Mouse (Mus musculus): ENCODE results near the gene Vmn1r85. TPM values are rescaled to one million over a fixed set of nuclear protein-coding genes. Genes with fewer than 3 reads are reported as not detected.
A peak's percentile ranks its signal among the peaks of the same experiment; 100 is the strongest.

Vmn1r85 gene
- total RNA-seq, 1 experiment: not detected

DNA sequence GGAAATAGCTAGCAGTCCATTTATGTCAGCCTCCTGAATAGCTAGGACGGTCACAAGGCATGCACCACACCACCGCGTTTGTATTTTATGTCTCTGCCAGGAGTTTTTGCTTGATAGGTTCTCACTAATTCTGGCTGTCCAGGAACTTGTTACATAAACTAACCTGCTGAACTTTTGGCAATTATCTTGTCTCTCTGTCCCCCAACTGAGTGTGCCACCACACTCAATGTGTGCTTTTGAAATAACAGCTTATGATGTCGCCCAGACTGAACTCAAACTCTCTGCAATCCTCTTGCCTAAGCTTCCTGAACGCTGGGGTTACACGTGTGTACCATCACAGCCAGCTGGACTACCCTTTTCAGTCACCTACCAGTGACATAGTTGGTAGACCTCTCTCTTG lies 52.5 kb downstream of the Vmn1r85 start:
- Histone ChIP-seq H3K36me3 (ENCODE audit: control insufficient read depth, insufficient read depth, low read length, poor library complexity, severe bottlenecking) (no peaks in the 10 kb centered on the region), H3K27ac (ENCODE audit: insufficient read depth, low read depth, low read length, poor library complexity, severe bottlenecking) (no peak overlapping the region), H3K9me3 (ENCODE audit: control insufficient read depth, insufficient read depth, low read depth, low read length) (no peaks in the 10 kb centered on the region), H3K4me1 (ENCODE audit: control insufficient read depth in 2 of 2, insufficient read depth in 2 of 2, low read length in 2 of 2, poor library complexity in 1 of 2) (peaks cover 2 to 8% of the 10 kb centered on the region in 2 experiments; a peak in 1 of 4 replicates), H3K4me3 (ENCODE audit: insufficient read depth in 1 of 2, low read depth in 1 of 2, low read length in 2 of 2, poor library complexity in 1 of 2, severe bottlenecking in 1 of 2) (no peak overlapping the region), H3K9ac (ENCODE audit: insufficient read depth, low read depth, low read length, poor library complexity, severe bottlenecking) (no peak overlapping the region)
- in situ Hi-C loops (cut with MboI; ENCODE audit: low sequenced_read_pairs in 2 of 2, unreplicated experiment in 2 of 2): loop anchor here in 1 of 2 experiments (10.0 kb wide), 1 partner anchor 118 kb away; the partner anchor contains the start of genes Rnf225 and Rps5
- DNase-seq (ENCODE audit: low read depth, low spot score): no peak
- TF ChIP-seq MAFK (IDR thresholded peaks at IDR 0.05; ENCODE audit: insufficient read depth, low read depth, low read length) (no peak), ZC3H11A (IDR thresholded peaks at IDR 0.05; ENCODE audit: borderline replicate concordance, low read depth, low read length) (no peak), CHD2 (IDR thresholded peaks at IDR 0.05; ENCODE audit: low read depth, low read length) (no peak)

DNA sequence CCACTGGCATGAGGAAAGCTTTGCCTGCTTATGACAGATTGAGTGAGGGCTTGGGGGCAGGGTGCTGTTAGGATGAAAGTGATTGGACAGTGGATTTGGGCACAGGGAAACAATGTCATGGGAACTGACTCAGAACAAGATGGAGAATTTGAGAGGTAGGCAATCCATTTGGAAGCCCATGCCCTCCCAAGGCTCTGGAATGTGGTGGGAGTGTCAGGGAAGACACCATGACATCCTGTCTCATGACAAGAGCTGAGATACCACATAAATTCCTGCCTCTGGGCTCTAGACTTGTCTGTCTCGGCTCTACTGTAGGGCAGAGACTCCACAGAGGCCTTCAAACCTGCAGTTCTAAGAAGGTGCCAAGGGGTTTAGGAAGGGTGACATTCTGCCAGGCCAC lies 53.7 kb downstream of the Vmn1r85 start:
- Histone ChIP-seq H3K4me3 (ENCODE audit: insufficient read depth in 1 of 2, low read depth in 1 of 2, low read length in 2 of 2, poor library complexity in 1 of 2, severe bottlenecking in 1 of 2) (no peak overlapping the region), H3K27ac (ENCODE audit: insufficient read depth, low read depth, low read length, poor library complexity, severe bottlenecking) (no peak overlapping the region), H3K36me3 (ENCODE audit: control insufficient read depth, insufficient read depth, low read length, poor library complexity, severe bottlenecking) (no peaks in the 10 kb centered on the region), H3K9me3 (ENCODE audit: control insufficient read depth, insufficient read depth, low read depth, low read length) (no peaks in the 10 kb centered on the region), H3K4me1 (ENCODE audit: control insufficient read depth in 2 of 2, insufficient read depth in 2 of 2, low read length in 2 of 2, poor library complexity in 1 of 2) (peaks cover 2 to 8% of the 10 kb centered on the region in 2 experiments; a peak in 1 of 4 replicates), H3K9ac (ENCODE audit: insufficient read depth, low read depth, low read length, poor library complexity, severe bottlenecking) (no peak overlapping the region)
- DNase-seq (ENCODE audit: low read depth, low spot score): no peak
- TF ChIP-seq ZC3H11A (IDR thresholded peaks at IDR 0.05; ENCODE audit: borderline replicate concordance, low read depth, low read length) (no peak), MAFK (IDR thresholded peaks at IDR 0.05; ENCODE audit: insufficient read depth, low read depth, low read length) (no peak), ZNF384 (IDR thresholded peaks at IDR 0.05; ENCODE audit: low read depth, low read length) (no peak), CHD2 (IDR thresholded peaks at IDR 0.05; ENCODE audit: low read depth, low read length) (no peak; the same call in 1 of the 2 replicates), HCFC1 (IDR thresholded peaks at IDR 0.05; ENCODE audit: borderline replicate concordance, insufficient read depth, low read length) (no peak)
- in situ Hi-C loops (cut with MboI; ENCODE audit: low sequenced_read_pairs in 2 of 2, unreplicated experiment in 2 of 2): loop anchor here in 1 of 2 experiments (10.0 kb wide), 1 partner anchor 116 kb away; the partner anchor contains the start of genes Rnf225 and Rps5

DNA sequence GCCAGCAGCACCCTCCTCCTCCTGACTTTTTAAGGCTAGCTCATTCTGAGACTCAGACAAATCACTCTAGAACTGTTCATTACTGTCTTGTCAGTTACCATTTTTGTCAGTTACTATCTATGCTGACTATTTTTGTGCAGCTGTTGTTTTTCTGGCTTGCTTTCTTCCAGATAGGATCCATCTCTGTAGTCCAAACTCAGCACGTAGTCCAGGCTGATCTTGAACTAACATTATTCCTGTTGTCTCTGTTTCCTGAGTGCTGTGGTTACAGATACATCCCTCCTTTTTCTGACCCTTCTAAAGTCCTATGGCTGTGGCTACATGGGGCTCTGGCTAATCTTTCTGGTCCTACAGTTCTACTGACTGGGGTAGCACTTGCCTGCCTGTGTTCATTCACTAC lies 55.8 kb downstream of the Vmn1r85 start:
- TF ChIP-seq CHD2 (IDR thresholded peaks at IDR 0.05; ENCODE audit: low read depth, low read length): no peak
- TF ChIP-seq HCFC1 (IDR thresholded peaks at IDR 0.05; ENCODE audit: borderline replicate concordance, insufficient read depth, low read length): no peak
- TF ChIP-seq ZC3H11A (IDR thresholded peaks at IDR 0.05; ENCODE audit: borderline replicate concordance, low read depth, low read length): no peak
- TF ChIP-seq ZNF384 (IDR thresholded peaks at IDR 0.05; ENCODE audit: low read depth, low read length): no peak
- no peak for TF ChIP-seq MAFK (IDR thresholded peaks at IDR 0.05; ENCODE audit: insufficient read depth, low read depth, low read length)
- Histone ChIP-seq H3K27ac (ENCODE audit: insufficient read depth, low read depth, low read length, poor library complexity, severe bottlenecking) (no peak overlapping the region), H3K36me3 (ENCODE audit: control insufficient read depth, insufficient read depth, low read length, poor library complexity, severe bottlenecking) (peaks cover 13% of the 10 kb centered on the region), H3K4me1 (ENCODE audit: control insufficient read depth in 2 of 2, insufficient read depth in 2 of 2, low read length in 2 of 2, poor library complexity in 1 of 2) (peaks cover 0 to 15% of the 10 kb centered on the region in 2 experiments; a peak in 2 of 4 replicates), H3K4me3 (ENCODE audit: insufficient read depth in 1 of 2, low read depth in 1 of 2, low read length in 2 of 2, poor library complexity in 1 of 2, severe bottlenecking in 1 of 2) (peak overlapping the region; percentile 85 to 92; a peak in 2 of 4 replicates), H3K9ac (ENCODE audit: insufficient read depth, low read depth, low read length, poor library complexity, severe bottlenecking) (peak overlapping the region; percentile 97), H3K9me3 (ENCODE audit: control insufficient read depth, insufficient read depth, low read depth, low read length) (no peaks in the 10 kb centered on the region)
- in situ Hi-C loops (cut with MboI; ENCODE audit: low sequenced_read_pairs in 2 of 2, unreplicated experiment in 2 of 2): no loop called here
- no peak for DNase-seq (ENCODE audit: low read depth, low spot score)

- H3K9ac ChIP-seq (ENCODE audit: insufficient read depth, low read depth, low read length, poor library complexity, severe bottlenecking): peak overlapping the region; percentile 97
- peak overlapping the region; percentile 85 to 92 for H3K4me3 ChIP-seq (ENCODE audit: insufficient read depth in 1 of 2, low read depth in 1 of 2, low read length in 2 of 2, poor library complexity in 1 of 2, severe bottlenecking in 1 of 2)
- in situ Hi-C loops (cut with MboI; ENCODE audit: low sequenced_read_pairs in 2 of 2, unreplicated experiment in 2 of 2): no loop called here
- peak overlapping the region; percentile 92 for H3K27ac ChIP-seq (ENCODE audit: insufficient read depth, low read depth, low read length, poor library complexity, severe bottlenecking)
- H3K36me3 ChIP-seq (ENCODE audit: control insufficient read depth, insufficient read depth, low read length, poor library complexity, severe bottlenecking): peaks cover 13% of the 10 kb centered on the region
- no peak for DNase-seq (ENCODE audit: low read depth, low spot score)
- H3K9me3 ChIP-seq (ENCODE audit: control insufficient read depth, insufficient read depth, low read depth, low read length): no peaks in the 10 kb centered on the region
- TF ChIP-seq HCFC1 (IDR thresholded peaks at IDR 0.05; ENCODE audit: borderline replicate concordance, insufficient read depth, low read length) (no peak), ZNF384 (IDR thresholded peaks at IDR 0.05; ENCODE audit: low read depth, low read length) (no peak), MAFK (IDR thresholded peaks at IDR 0.05; ENCODE audit: insufficient read depth, low read depth, low read length) (no peak), CHD2 (IDR thresholded peaks at IDR 0.05; ENCODE audit: low read depth, low read length) (no peak), ZC3H11A (IDR thresholded peaks at IDR 0.05; ENCODE audit: borderline replicate concordance, low read depth, low read length) (no peak)
- peaks cover 0 to 15% of the 10 kb centered on the region in 2 experiments; a peak in 2 of 4 replicates for H3K4me1 ChIP-seq (ENCODE audit: control insufficient read depth in 2 of 2, insufficient read depth in 2 of 2, low read length in 2 of 2, poor library complexity in 1 of 2)
Measured at GRCm38 (mm10) chr7:13038621-13039169, 56.3 kb downstream of the Vmn1r85 start.
